Mouse (Mus musculus): ENCODE data around the gene Traf1. TPM values are rescaled to one million over a fixed set of nuclear protein-coding genes. Genes with fewer than 3 reads are reported as not detected.

Gene Traf1
- total RNA-seq (2021), result under 1 TPM; 0.36 to 0.53 TPM

DNA sequence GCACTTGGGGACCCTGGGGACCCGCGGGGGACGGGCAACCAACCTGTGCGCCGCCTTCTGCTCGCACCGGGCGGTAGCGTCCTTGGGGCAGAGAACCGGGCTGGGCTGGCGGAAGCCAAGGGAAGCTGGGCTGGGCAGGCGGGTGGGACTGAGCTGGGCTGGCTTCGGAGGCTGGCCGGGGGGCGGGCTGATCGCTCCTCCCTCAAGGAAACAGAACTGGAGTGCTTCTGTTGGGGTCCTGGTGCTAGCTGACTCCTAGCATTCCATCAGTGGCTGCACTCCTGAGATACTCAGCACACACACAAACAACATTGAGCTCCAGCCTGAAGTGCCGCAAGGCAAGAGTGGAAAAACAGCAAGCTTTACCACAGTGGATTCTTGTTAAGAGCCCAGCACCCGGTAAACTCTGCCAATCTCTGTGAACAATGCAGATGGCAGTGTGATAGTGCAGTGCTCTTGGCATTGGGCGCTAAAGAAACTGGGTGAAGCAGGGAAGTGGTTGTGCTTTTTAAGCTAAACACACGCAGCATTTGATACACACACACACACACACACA lies at the start of gene Traf1:
Gene Traf1, minus strand, starts transcription at position 292 of the 556 bp plus-strand sequence.
- peak in 1 of 2 experiments; percentile 63 for DNase-seq (ENCODE audit: extremely low spot score in 1 of 2, low spot score in 2 of 2)
- intact Hi-C loops (cut with DNase I), result no loop called here

DNA sequence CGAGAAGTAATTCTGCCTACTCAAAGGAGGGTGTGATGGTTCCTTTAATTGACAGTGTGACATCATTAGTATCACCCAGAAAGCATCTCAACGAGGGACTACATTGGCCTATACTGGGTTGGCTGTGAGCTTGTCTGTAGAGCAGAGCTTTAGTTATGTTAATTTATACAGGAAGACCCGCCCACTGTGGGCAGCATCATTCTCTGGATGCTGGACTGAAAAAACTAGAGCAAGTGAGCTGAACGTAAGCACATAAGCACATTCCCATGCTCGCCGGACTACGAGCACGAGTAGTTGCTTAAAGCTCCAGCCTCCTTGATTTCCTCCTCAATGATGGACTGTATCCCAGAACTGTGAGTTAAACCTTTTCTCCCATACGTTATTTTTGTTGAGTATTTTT lies 37.4 kb upstream of the Traf1 start:
- intact Hi-C loops (cut with DNase I), result no loop called here
- DNase-seq (ENCODE audit: extremely low spot score in 1 of 2, low spot score in 2 of 2), result peak in 1 of 2 experiments; percentile 34

DNA sequence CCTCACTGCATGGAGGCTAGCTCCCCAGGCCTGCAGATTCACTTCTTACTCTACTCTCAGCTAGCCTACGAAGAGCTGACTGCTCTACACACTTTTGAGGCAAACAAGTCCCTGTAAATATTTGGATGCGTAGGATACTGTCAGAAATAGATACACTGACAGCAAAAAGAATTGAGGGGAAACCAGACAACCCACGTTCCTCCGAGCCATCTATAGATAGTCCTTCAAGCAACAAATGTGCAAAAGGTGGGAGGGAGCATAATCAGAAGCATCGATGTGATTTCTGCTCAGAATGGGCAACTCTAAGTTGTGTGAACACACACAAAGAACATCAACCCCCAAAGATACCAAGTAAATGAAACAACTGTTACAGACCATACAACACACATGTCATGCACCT lies 34.9 kb upstream of the Traf1 start:
- DNase-seq (ENCODE audit: extremely low spot score in 1 of 2, low spot score in 2 of 2), result no peak
- intact Hi-C loops (cut with DNase I), result no loop called here

DNA sequence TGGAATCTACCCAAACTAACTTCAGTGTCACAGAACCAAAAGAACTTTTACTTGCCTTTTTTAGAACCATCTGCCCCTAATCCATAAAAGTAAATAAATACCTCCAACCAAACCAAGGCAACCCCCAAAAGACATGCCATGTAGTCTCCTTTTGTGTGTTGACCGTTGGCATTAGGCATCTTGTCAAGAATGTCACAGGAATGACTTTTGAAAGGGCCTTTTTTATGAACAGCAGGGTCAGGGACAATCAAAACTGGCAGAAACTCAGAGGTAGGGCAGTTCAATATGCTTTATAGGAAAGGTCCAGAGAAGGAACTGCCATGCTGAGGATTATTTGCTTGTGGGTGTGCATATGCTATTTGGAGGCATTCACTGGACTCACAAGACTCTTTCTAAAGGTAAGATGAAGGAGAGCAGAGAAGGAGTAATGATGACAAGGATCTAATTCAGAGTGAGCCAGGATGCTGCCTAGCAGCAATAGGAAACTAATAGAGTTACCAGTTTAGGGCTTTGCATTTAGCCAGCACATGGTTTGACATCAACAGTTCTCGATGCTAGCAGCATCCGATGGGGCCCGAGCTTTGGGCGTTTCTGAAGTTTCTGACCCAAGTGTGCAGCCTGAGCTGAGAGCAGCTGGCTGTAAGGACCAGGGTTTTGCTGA lies 32.3 kb upstream of the Traf1 start:
- intact Hi-C loops (cut with DNase I), result no loop called here
- DNase-seq (ENCODE audit: extremely low spot score in 1 of 2, low spot score in 2 of 2), result no peak

DNA sequence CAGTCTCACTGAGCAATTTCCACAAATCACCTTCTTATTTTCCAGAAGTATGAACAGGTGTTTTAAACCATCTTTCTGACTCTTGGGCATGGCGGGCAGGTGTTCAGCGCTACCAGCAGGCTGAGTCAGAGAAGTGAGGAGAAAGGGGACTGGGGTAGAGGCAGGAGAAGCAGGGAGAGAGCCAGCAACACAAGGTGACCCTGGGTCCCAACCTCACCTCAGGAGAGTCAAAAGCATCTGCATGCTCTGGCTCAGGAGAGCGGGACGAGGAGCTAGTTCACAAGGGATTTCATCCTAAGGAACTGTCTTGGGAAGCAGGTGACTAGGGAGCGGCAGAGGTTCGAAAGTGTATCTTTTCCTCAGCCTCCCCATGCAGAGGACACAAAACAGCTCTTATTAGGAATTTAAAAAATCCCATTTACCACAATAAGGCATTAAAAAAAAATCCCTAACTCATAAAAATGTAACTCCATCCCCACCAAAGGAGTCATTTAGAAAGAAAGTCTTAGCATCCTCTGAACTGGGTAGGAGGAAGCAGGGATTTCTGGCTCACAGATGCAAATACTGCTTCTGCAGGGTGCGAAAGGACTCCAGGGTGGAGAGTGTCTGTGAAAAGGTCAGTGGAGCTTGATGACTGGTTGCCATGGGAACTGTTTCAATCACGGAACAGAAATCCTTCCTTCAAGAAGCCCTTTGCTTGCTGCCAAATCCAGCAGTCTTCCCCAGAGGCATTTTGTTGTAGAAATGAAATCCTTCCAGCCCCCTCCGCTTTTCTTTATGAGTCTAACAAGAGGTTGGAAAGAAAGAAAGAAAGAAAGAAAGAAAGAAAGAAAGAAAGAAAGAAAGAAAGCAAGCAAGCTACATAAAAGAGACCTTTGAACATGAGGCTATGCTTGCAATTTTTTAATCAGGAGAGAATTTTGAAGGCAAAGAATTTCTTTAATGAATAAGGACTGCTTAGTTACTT lies 31.4 kb upstream of the Traf1 start:
- intact Hi-C loops (cut with DNase I), result no loop called here
- DNase-seq (ENCODE audit: extremely low spot score in 1 of 2, low spot score in 2 of 2), result peak; percentile 22 to 59

DNA sequence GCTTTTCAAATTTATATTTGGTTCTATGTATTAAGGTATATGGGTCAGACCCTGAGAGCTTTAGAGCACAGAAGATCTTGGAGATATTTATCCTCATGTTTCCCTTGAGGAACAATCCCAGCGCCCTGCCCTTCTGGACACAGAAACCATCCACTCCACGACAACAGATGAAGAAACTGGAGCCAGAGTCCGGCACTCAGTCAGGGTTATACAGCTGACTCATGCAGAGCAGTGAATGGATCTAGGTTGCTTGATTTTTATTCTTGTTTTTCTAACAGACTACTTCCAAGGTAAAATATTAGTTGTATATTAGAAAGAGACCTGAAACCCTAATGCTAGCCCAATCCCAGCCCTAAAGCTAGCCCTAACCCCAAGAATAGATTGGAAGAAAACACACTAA lies 30.4 kb upstream of the Traf1 start:
- intact Hi-C loops (cut with DNase I), result no loop called here
- no peak for DNase-seq (ENCODE audit: extremely low spot score in 1 of 2, low spot score in 2 of 2)

DNA sequence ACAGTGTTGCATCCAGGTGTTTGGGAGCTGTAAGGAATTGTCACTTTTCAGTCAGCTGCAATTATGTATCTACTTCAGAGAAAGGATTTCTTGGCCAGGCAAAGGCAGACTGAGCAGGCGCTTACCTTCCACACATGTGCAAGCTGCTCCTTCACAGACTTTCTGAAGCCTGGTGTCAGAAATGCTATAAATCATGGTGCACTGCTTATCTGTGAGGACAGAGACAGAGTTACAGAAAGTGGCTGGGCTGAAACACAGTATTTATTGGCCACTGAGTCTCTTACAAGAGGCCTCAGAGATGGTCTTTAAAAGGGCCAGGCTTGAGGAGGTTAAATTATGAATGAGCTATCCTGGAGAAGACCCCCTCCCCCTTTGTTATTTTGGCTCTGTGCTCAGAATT lies 28.2 kb upstream of the Traf1 start:
- intact Hi-C loops (cut with DNase I), result no loop called here
- DNase-seq (ENCODE audit: extremely low spot score in 1 of 2, low spot score in 2 of 2), result no peak

DNA sequence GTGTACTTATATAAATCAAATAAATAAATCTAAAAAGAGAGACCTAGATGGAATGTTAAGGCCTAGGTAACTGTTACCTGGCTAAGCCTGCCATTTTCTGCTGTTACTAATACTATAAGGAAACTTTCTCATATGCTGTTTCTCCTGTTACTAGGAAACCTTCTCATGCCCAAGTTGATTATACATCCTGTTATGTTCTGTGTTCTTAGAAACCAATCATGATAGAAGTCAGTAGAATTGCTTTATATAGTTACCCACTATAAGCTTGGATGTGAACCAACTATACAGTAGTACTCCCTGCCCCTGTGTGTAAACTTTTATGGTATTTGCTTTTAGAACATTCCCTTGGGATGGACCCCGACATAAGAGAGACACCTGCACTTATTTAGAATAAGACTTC lies 26.0 kb upstream of the Traf1 start:
- intact Hi-C loops (cut with DNase I), result no loop called here
- DNase-seq (ENCODE audit: extremely low spot score in 1 of 2, low spot score in 2 of 2), result no peak

DNA sequence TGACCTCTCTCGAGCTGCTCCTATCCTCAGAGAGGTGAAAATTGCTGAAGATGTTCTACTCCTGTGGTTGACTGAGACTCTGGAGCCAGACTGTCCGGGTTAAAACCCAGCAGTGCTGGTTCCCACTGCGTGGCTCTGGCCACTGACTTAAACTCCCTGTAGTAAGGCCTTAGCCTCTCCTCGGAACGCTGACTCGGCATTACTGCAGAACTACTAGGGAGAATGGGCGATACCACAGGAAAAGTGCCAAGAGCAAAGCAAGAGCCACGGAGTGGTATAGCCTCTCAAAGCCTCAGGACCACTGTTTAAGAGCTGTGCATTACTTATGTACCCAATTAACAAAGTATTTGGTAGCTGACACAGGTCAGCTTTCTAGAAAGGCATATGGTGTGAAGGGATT lies 23.3 kb upstream of the Traf1 start:
- intact Hi-C loops (cut with DNase I), result no loop called here
- no peak for DNase-seq (ENCODE audit: extremely low spot score in 1 of 2, low spot score in 2 of 2)

DNA sequence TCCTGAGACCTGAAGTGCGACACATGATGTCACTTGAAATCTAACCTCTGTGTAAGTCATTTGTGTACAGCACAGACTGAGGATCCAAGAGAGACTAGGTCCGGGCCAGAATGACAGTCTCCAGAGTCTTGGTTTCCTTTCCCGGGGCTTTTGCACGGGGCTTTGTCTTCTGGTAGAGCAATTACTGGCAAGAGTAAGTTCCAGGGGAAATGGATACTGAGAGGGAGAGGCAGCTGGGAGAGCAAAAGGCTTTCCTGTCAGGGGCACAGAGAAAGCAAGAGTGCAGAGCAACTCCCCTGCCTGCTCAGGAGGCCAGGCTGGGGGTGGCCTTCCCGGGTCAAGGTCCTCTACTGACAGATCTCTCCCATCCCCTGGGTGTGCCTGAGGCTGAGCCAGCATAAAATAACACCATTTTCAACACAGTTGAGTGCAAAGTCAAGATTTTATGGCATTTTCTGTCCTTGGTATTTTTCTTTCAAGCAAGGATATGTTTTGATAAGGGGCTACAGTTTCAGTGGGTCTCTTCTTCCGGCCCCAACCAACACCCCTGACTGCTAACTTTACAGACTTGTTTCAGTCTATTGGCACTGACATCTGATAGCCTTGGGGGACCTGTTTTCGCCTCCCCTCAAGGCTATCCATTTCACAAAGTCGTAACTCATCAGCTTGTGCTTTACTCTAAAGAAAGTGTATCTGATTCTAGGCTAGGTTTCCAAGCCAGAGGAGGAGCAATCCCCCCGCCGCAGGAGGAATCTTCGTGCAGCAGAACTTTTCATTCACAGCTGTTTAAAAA lies 21.5 kb upstream of the Traf1 start:
- intact Hi-C loops (cut with DNase I), result no loop called here
- DNase-seq (ENCODE audit: extremely low spot score in 1 of 2, low spot score in 2 of 2), result no peak

DNA sequence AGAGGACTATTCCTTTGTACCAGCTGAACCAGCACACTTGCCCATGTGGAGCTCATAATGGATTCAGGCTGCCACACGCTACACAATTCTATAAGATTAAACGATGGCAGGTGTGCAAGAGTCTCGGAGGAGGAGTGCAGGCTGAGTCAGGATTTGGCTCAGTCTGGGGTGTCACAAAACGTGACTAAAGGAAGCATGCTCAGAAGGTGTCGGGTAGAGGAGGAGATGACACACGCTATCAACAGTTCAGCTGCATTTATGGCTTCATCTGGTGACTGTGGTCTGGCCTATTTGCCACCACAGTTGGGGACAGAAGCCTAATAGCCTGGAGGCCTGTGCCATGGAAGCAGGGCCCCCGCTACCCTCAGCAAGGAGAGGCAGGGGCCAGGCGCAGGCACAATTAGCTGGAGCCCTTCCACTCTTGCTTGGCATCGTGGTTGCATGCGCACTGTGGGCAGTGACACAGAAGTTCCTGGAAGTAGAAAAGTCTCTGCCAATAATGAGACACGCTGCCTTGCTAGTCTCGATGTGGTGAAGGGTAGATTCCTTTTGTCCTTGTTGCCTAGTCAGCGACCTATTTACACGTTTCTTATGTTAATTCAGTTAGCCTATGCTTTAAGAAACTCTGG lies 20.6 kb upstream of the Traf1 start:
- peak in 1 of 2 experiments; percentile 43 for DNase-seq (ENCODE audit: extremely low spot score in 1 of 2, low spot score in 2 of 2)
- intact Hi-C loops (cut with DNase I), result no loop called here

DNA sequence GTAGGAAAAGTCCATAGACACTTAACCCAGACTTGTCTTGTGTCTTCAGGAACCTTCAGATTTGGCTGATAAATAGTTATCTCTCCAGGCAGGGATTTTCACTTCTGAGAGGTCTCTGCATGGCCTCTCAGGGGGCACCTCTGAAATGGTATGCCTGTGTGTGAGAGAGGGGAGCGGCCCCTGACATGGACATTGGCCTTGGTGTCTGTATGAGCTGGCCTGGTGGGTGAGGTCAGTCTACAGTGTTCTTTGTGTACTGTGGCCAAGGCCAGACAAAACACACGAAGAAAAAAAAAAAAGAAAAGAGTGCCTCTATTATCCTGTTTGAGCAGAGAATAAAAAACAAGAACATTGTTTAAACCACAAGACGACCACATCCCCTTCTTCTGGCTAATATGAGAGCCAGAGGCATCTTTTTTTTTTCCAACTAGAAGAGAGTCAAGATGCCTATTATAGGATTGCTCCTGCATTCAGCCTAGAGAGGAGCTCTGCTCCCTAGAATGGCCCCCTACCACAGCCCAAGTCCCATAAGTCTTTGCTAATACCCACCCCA lies 18.0 kb upstream of the Traf1 start:
- intact Hi-C loops (cut with DNase I), result no loop called here
- no peak for DNase-seq (ENCODE audit: extremely low spot score in 1 of 2, low spot score in 2 of 2)

DNA sequence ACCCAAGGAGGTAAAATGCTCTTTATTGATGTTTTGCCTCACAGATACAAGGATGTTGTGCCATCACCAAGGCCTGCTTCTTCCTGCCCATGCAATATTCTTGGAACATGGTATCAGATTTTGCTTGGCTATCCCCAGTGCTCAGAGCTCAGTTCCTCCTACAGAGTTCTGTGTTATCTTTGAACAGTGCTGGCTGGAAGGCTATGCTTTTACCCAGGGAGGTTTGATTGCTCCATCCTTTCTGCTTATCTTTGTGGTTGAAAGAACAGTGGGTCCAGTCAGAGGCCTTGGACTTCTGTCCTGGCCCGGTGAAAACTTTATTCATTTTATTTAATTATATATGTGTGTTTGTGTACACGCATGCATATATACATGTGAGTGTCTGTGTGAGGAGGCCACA lies 16.7 kb upstream of the Traf1 start:
- DNase-seq (ENCODE audit: extremely low spot score in 1 of 2, low spot score in 2 of 2), result no peak
- intact Hi-C loops (cut with DNase I), result no loop called here

DNA sequence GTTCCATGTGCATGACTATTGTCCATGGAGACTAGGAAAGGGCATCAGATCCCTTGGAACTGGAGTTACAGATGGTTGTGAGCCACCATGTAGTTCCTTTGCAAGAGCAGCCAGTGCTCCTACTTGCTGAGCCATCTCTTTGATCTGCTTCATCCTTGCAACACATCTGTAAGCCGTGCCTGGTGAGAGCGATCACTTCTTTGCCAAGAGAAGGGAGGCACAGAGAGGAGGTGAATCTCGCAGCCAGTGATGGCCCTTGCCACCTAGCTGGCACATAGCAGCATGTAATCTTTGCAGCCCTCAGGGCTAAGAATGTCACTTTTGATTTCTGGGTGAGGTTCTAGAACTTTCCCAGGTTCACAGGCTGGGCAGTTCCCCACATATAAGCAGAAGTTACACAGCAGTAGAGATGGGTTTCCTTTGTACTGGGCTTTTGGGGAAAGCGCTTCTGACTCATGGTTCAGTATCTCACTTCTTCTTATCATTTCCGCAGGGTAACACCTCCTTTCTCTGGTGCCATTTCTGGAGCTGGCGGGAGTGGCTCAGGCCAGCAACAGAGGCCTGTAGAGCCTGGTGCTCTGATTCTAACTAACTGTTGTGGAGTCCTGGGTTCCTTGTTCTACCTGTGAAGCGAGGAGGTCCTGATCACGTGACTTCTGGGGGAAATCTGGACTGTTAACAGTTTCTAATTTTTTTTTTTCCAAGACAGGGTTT lies 15.5 kb upstream of the Traf1 start:
- intact Hi-C loops (cut with DNase I), result no loop called here
- DNase-seq (ENCODE audit: extremely low spot score in 1 of 2, low spot score in 2 of 2), result no peak

DNA sequence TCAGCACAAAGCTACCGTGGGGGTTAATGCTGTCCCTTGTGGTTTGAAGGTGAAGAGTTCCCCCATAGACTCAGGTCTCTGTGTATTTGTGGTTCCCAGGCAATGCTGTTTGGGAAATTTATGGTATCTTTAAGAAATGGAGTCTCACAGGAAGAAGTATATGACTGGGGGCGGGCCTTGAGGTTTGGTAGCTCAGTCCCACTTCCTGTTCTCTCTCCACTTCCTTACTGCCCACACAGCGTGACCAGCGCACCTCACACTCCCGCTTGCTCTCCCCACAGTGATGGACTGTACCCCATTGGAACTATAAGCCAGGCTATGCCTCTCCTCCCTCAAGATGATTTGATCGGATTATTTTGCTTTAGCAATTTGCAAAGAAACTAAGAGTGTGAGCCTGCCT lies 14.9 kb upstream of the Traf1 start:
- no peak for DNase-seq (ENCODE audit: extremely low spot score in 1 of 2, low spot score in 2 of 2)
- intact Hi-C loops (cut with DNase I), result no loop called here

DNA sequence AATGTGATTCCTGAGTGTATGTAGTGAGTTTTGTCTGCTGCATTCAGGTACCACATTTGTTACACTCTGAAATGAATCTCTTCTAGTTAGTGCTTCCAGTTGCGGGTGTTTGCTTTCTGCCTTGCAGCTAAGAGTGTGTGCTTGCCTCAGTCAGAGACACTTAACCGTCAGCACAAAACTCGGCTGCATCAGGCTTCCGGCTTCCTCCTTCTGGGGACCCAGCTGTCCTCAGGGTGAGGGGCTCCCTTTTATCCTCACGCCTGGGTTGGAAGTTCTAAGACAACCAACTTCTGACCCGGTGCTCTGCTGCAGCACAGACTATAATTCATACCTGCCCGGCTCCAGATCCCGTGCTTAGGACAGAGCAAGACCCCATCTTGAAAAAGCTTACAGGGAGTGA lies 11.5 kb upstream of the Traf1 start:
- DNase-seq (ENCODE audit: extremely low spot score in 1 of 2, low spot score in 2 of 2), result no peak
- intact Hi-C loops (cut with DNase I), result no loop called here

DNA sequence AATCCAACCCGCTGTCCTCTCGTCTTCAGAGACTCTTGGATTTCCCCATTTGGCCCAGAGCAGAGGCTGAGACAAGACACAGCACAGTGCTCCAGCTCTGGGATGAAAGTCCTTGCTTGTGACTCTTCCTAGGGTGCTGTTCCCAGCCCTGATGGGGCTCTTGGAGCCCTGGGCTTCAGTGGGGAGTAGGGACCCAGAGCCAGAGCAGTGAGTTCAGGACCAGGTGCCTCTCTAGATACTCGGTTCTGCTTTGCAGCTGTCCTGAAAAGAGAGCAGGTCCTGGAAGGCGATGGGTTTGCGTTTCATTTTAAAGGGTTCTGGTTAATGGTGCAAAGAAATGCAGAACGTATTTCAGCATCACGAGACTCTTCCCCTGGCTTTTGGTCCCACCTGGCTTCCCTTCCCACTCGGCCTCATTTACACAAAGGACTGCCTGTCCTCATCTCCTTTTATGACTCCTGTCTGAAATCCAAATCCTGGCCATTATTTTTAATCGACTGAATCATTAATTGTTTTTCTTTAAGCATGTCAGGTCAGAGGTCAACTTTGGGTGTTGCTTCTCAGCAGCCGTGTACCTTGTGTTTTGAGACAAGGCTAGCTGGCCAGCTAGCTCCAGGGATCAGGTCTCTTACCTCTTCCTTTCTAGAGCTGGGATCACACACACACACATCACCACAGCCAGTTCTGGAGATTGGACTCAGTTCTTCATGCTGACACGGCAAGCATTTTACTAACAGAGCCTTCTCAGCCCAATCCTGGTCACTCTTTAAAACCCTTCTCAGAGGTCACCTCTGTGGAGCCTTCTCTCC lies 9.7 kb upstream of the Traf1 start:
- DNase-seq (ENCODE audit: extremely low spot score in 1 of 2, low spot score in 2 of 2), result no peak
- intact Hi-C loops (cut with DNase I), result no loop called here

Data from left cerebral cortex, postnatal 10 days (tissue).